Mouse (Mus musculus): Measurements from ENCODE around the gene Acvr1c. TPM values are rescaled to one million over a fixed set of nuclear protein-coding genes. Genes with fewer than 3 reads are reported as not detected.
A peak's percentile ranks its signal among the peaks of the same experiment; 100 is the strongest.

The Acvr1c gene
- total RNA-seq (2014; rRNA removed), result 0.09 and 0.13 TPM in 2 replicates
- polyA plus RNA-seq (2012; rRNA removed), result not detected in 2 replicates

DNA sequence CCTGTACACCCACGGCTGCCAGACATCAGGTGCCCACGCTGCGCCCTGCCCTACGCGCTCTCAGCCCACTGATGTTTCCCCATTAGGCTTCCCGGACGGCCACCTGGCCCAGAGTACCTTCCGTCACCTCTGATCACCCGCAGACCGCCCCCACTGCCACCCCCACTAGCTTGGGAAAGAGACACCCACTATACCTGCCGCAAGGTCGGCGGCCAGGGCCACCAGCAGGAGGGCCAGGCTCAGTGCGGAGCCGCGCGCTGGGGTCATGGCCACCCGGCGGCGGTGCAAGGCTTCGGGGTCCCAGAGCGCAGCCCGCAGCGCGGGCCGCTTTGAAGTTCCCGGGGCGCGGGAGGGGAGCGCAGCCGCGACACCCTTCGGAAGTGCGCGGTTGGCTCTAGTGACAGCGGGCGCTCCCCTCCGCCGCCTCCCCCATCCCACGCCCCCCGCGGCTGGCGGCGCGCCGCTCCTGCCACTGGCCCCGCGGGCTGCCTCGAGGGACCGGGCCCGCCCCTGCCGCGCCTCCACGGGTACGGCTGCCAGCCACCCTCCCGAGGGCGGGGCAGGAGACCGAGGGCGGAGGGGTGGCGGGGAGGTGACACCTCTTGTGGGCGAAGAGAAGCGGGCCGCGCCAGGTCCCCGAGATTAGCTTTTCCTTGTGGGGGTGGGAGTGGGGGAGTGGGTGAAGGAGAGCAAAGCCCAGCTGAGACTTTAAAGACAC is at the start of gene Acvr1c:
TSS of gene Acvr1c (minus strand) at position 482 of the 718 bp plus-strand sequence.
- Histone ChIP-seq H3K4me3 (ENCODE audit: insufficient read depth, low read depth, low read length) (peak within 1 kb of the TSS; percentile 41), H3K79me2 (ENCODE audit: control insufficient read depth, insufficient read depth, low read length) (no peaks in the 10 kb centered on the region), H3K9ac (ENCODE audit: low read depth, low read length) (no peak within 1 kb of the TSS), H3K4me1 (ENCODE audit: control insufficient read depth, insufficient read depth, low read length) (peaks cover 4% of the 10 kb centered on the region; the same call in 1 of the 2 replicates), H3K36me3 (ENCODE audit: control insufficient read depth, insufficient read depth, low read length) (no peaks in the 10 kb centered on the region), H3K27ac (replicated peaks; ENCODE audit: insufficient read depth, low read depth, low read length) (no peak within 1 kb of the TSS), H3K27me3 (ENCODE audit: control insufficient read depth, insufficient read depth, low read length) (peaks cover 9% of the 10 kb centered on the region; the same call in 1 of the 2 replicates)
- TF ChIP-seq CTCF (IDR thresholded peaks at IDR 0.05; ENCODE audit: low read depth, low read length) (no peak), POLR2A (IDR thresholded peaks at IDR 0.05; ENCODE audit: extremely low read depth, insufficient read depth, low read length) (no peak)
- DNase-seq (ENCODE audit: extremely low read depth, low read depth, low spot score), result no peak
- 1% methylated on average over 56 of the region's 65 CpGs for WGBS

DNA sequence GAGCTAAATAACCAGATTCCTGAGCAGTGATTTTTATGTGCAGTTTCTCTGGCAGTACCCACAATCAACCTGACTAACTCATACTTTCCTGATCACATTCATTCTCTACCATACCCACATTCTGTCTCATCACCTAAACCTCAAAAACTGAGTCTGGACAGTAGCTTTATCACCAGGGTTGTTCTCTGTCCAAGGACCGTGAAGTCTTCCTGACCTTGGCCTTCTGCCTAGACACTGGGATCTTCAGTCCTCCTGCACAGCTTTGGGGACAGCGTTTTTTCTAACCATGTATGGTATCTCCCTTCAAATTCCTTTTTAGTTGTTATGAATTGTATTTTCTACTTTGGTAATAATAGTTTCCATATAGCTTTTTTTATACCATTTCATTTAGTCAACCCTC is 45.8 kb upstream of the Acvr1c start:
- no peak for DNase-seq (ENCODE audit: extremely low read depth, low read depth, low spot score)

GRCm38 (mm10) chr2:58388601-58389000 is 30.9 kb upstream of the Acvr1c start:
- H3K27ac ChIP-seq (replicated peaks; ENCODE audit: insufficient read depth, low read depth, low read length), result no peak overlapping the region
- H3K79me2 ChIP-seq (ENCODE audit: control insufficient read depth, insufficient read depth, low read length), result no peaks in the 10 kb centered on the region
- no peak for DNase-seq (ENCODE audit: extremely low read depth, low read depth, low spot score)
- no peaks in the 10 kb centered on the region for H3K4me1 ChIP-seq (ENCODE audit: control insufficient read depth, insufficient read depth, low read length)
- no peaks in the 10 kb centered on the region for H3K36me3 ChIP-seq (ENCODE audit: control insufficient read depth, insufficient read depth, low read length)
- H3K4me3 ChIP-seq (ENCODE audit: insufficient read depth, low read depth, low read length), result no peak overlapping the region
- WGBS, result 77% methylated on average over 7 of the region's 7 CpGs
- H3K27me3 ChIP-seq (ENCODE audit: control insufficient read depth, insufficient read depth, low read length), result no peaks in the 10 kb centered on the region
- TF ChIP-seq POLR2A (IDR thresholded peaks at IDR 0.05; ENCODE audit: extremely low read depth, insufficient read depth, low read length) (no peak), CTCF (IDR thresholded peaks at IDR 0.05; ENCODE audit: low read depth, low read length) (no peak)
- H3K9ac ChIP-seq (ENCODE audit: low read depth, low read length), result no peak overlapping the region

More for the DNA sequence above, 45.8 kb upstream of the Acvr1c start:
- H3K9ac ChIP-seq (ENCODE audit: low read depth, low read length), result no peak overlapping the region
- no peaks in the 10 kb centered on the region for H3K4me1 ChIP-seq (ENCODE audit: control insufficient read depth, insufficient read depth, low read length)
- no peak overlapping the region for H3K27ac ChIP-seq (replicated peaks; ENCODE audit: insufficient read depth, low read depth, low read length)
- 77% methylated on average over 2 of the region's 2 CpGs for whole genome bisulfite sequencing
- TF ChIP-seq CTCF (IDR thresholded peaks at IDR 0.05; ENCODE audit: low read depth, low read length) (no peak), POLR2A (IDR thresholded peaks at IDR 0.05; ENCODE audit: extremely low read depth, insufficient read depth, low read length) (no peak)
- no peaks in the 10 kb centered on the region for H3K27me3 ChIP-seq (ENCODE audit: control insufficient read depth, insufficient read depth, low read length)
- no peak overlapping the region for H3K4me3 ChIP-seq (ENCODE audit: insufficient read depth, low read depth, low read length)
- no peaks in the 10 kb centered on the region for H3K79me2 ChIP-seq (ENCODE audit: control insufficient read depth, insufficient read depth, low read length)
- no peaks in the 10 kb centered on the region for H3K36me3 ChIP-seq (ENCODE audit: control insufficient read depth, insufficient read depth, low read length)

DNA sequence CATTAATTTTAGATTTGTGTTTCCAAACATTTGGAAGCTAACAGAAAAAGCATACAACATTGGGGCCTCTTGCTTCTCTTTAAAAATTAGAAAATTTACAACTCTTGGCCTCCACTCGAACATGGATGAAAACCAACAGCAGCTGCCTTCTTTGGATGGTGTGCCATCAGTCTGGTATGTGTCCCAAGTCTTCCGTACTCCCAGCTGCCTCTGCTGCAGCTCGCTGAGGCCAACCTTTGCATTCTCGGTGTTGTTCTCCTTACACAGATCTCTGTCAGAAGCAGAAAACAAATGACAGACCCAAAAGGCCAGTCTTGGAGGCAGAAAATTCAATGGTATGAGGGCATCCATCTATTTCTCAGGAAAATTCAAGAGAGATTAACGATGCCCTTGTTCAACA is 22.3 kb upstream of the Acvr1c start:
- DNase-seq (ENCODE audit: extremely low read depth, low read depth, low spot score), result no peak
- Histone ChIP-seq H3K27ac (replicated peaks; ENCODE audit: insufficient read depth, low read depth, low read length) (no peak overlapping the region), H3K4me1 (ENCODE audit: control insufficient read depth, insufficient read depth, low read length) (no peaks in the 10 kb centered on the region), H3K79me2 (ENCODE audit: control insufficient read depth, insufficient read depth, low read length) (no peaks in the 10 kb centered on the region), H3K9ac (ENCODE audit: low read depth, low read length) (no peak overlapping the region), H3K36me3 (ENCODE audit: control insufficient read depth, insufficient read depth, low read length) (no peaks in the 10 kb centered on the region), H3K4me3 (ENCODE audit: insufficient read depth, low read depth, low read length) (no peak overlapping the region), H3K27me3 (ENCODE audit: control insufficient read depth, insufficient read depth, low read length) (no peaks in the 10 kb centered on the region)
- TF ChIP-seq POLR2A (IDR thresholded peaks at IDR 0.05; ENCODE audit: extremely low read depth, insufficient read depth, low read length), result no peak
- no peak for TF ChIP-seq CTCF (IDR thresholded peaks at IDR 0.05; ENCODE audit: low read depth, low read length)
- WGBS, result 84% methylated on average over 5 of the region's 5 CpGs

DNA sequence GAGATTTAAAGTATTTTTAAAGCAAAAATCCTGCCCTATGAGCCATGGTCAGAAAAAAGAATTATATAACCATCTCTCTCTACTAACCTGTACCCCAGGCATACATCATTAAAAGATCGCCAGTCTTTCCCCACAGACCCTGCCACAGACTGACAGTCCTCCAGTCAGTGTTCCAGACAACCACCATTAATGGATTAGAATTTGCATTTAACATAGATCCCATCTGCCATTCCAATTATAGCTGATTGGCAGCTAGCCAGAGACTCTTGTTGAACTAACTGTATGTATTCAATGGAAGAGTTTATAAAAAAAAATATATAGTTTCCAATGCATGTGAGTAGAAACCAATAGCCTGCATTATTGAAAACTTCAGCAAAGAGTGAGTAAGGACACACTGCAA is 21.8 kb upstream of the Acvr1c start:
- TF ChIP-seq CTCF (IDR thresholded peaks at IDR 0.05; ENCODE audit: low read depth, low read length) (no peak), POLR2A (IDR thresholded peaks at IDR 0.05; ENCODE audit: extremely low read depth, insufficient read depth, low read length) (no peak)
- WGBS, result 93% methylated on average over 1 of the region's 1 CpGs

More for the DNA sequence above, 21.8 kb upstream of the Acvr1c start:
- no peak overlapping the region for H3K27ac ChIP-seq (replicated peaks; ENCODE audit: insufficient read depth, low read depth, low read length)
- no peaks in the 10 kb centered on the region for H3K79me2 ChIP-seq (ENCODE audit: control insufficient read depth, insufficient read depth, low read length)
- no peaks in the 10 kb centered on the region for H3K4me1 ChIP-seq (ENCODE audit: control insufficient read depth, insufficient read depth, low read length)
- H3K27me3 ChIP-seq (ENCODE audit: control insufficient read depth, insufficient read depth, low read length), result no peaks in the 10 kb centered on the region
- no peaks in the 10 kb centered on the region for H3K36me3 ChIP-seq (ENCODE audit: control insufficient read depth, insufficient read depth, low read length)
- H3K9ac ChIP-seq (ENCODE audit: low read depth, low read length), result no peak overlapping the region
- DNase-seq (ENCODE audit: extremely low read depth, low read depth, low spot score), result no peak
- H3K4me3 ChIP-seq (ENCODE audit: insufficient read depth, low read depth, low read length), result no peak overlapping the region
